Mouse (Mus musculus) frontal cortex, adult 2 months (tissue): ENCODE data around the gene Nip7. TPM values are rescaled to one million over a fixed set of nuclear protein-coding genes. Genes with fewer than 3 reads are reported as not detected.

Source experiments
- polyA plus RNA-seq: library from polyadenylated mRNA; depleted of rRNA; stranded (reverse); fragments of >200 nt; gene quantifications from 2 replicates; pipeline ENCODE4 v1.2.3, GENCODE M21; 2012; rRNA removed

The Nip7 gene
- polyA plus RNA-seq, 1 experiment = 37.5 TPM

Other genes with a start within 250 kb of the Nip7 start
- gene Has3, start 186.6 kb upstream of the Nip7 start, polyA plus RNA-seq = 0.78 and 0.90 TPM in 2 replicates
- gene Utp4, start 163.2 kb upstream of the Nip7 start, polyA plus RNA-seq = 27.4 and 28.9 TPM in 2 replicates
- gene Sntb2, start 121.1 kb upstream of the Nip7 start, polyA plus RNA-seq = 6.0 and 6.8 TPM in 2 replicates
- 92.5 and 98.7 TPM in 2 replicates for gene Vps4a, start 25.7 kb upstream of the Nip7 start, polyA plus RNA-seq
- gene Pdf, start 8.3 kb upstream of the Nip7 start, polyA plus RNA-seq = 27.3 and 31.7 TPM in 2 replicates
- gene Cog8, start 188 bp upstream of the Nip7 start, polyA plus RNA-seq = 34.5 and 35.6 TPM in 2 replicates
- gene Tmed6, start 8.8 kb downstream of the Nip7 start, polyA plus RNA-seq = not detected in 2 replicates
- 33.2 and 34.8 TPM in 2 replicates for gene Terf2, start 39.7 kb downstream of the Nip7 start, polyA plus RNA-seq
- gene Cyb5b, start 93.8 kb downstream of the Nip7 start, polyA plus RNA-seq = 108 TPM in 2 replicates
- gene Nfat5, start 236.6 kb downstream of the Nip7 start, polyA plus RNA-seq = 39.3 and 39.8 TPM in 2 replicates